Mouse (Mus musculus) myocyte (in vitro differentiated cells): Measurements from ENCODE around the gene Cadps.

Source experiments
- E2F4 ChIP-seq: IDR thresholded peaks from one replicate; pipeline ENCODE4 v1.6.1; 2011; ENCODE audit warnings: mild to moderate bottlenecking, control low read depth, moderate library complexity; ENCODE audit not compliant: insufficient read depth
- USF1 ChIP-seq: IDR thresholded peaks from one replicate; pipeline ENCODE4 v1.6.1; 2011; ENCODE audit warnings: low read depth, mild to moderate bottlenecking, control low read depth, moderate library complexity

DNA sequence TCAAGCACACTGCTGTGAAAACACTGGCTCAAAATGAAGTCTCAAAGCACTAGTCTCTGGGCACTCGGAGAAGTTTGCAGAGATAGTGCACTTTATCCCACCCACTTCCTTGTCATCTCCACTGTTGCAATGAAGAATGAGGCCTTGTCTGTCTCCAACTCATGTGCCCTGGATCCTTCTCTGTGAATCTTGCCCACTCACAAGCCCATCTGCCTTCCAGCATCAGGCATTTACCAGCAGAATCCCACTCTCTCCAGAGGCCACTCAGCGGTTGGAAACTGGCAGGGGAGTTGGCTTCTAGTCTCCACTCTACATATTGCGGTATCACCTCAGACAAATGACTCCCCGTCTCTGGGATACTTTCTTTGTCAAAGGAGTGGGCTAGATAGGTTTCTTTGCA lies 384.9 kb downstream of the Cadps start:
- TF ChIP-seq USF1 (no peak), E2F4 (no peak)
